Mouse (Mus musculus) frontal cortex, postnatal 25 days (tissue): ENCODE data around the gene Zfyve28.

Experiments
- DNase-seq, 2 experiments: peaks; one replicate each; pipeline ENCODE4 v3.0.0; 2022; ENCODE audit warnings: low spot score in 2 of 2

Zfyve28 gene

GRCm38 (mm10) chr5:34250090-34250489, 38.2 kb downstream of the Zfyve28 start:
- DNase-seq = no peak

- no peak for DNase-seq
Observed at GRCm38 (mm10) chr5:34249132-34249531, 39.1 kb downstream of the Zfyve28 start.

DNA sequence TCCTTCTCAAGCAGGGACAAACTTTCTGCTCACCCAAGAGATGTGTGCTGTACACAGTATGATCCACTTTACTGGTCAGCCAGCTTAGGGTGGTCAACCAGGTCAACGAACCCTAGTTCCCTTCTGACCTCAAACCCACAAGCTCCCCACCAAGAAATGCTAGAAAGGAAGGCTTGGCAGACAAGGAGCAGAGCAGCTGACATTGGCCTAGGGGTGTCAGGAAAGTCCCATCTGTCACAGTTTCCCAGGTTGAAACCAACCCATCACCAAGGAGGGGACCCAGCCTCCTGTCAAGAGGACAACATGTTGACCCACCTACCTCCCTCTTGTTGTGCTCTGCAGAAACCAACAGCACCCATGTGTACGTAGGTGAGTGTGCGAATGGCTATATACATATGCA, 41.8 kb downstream of the Zfyve28 start:
- DNase-seq = no peak

DNA sequence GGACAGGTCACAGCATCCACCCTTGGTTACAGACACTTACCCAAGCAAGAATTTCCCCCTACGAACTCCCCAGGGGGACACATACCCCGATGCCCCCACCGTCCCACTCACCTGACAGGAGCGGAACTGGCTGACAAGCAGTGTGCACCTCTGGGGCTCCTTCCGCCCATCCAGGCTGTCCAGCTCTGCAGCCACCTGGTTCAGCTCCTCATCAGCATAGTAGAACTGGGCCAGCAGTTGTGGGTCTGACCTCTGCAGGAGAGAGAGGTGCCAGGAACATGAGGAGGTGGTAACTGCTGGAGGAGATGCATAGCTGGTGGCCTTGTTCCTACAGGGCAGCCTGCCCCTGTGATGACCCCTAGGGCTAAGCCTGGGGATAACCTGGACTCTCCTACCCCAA, 45.2 kb downstream of the Zfyve28 start:
- DNase-seq = no peak

- peak; percentile 39 to 52 for DNase-seq
Observed at GRCm38 (mm10) chr5:34242224-34242963, 45.9 kb downstream of the Zfyve28 start.

- no peak for DNase-seq
Observed at GRCm38 (mm10) chr5:34238444-34238843, 49.8 kb downstream of the Zfyve28 start.

DNA sequence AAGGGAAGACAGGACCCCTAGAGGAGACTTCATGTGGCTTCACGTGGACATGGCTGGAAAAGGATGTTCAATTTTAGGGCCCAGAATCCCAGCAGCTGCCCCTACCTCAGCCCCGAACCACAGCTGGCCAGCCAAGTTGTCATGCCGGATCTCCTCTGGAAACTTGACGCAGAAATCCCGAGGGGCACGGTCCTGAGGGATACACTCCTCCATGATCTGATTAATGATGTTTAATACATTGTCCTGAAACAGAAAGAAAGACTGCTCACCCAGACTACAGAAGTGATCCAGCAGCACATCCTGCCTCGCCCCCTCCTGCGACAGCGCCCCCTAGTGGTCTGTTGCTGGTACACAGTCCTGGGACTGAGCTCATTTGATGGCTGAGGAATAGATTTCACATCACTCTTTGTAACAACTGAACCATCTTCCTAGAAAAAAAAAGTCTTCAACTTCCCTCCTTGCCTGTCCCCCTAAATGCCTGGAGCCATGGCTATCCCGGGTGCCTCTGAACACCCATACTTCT, 52.3 kb downstream of the Zfyve28 start:
- no peak for DNase-seq

DNA sequence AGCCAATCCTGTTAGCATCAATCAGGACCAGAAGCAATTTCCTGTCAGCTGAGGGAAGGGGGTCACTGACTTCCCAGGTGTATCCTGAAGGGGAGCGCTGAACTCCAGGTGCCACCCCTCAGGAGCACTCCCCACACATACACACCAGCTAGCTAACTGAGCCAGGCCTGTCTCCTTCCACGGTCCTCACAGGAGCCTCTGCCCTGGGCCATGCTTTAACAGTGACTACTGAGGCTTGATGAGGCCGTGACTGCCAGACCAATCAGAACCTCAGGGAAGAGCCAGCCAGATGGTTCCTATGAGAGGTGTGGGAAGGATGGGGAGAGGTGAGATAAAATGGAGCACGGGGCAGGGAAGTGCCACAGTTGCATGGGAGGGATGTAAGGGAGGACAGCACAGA, 53.2 kb downstream of the Zfyve28 start:
- DNase-seq = no peak

DNA sequence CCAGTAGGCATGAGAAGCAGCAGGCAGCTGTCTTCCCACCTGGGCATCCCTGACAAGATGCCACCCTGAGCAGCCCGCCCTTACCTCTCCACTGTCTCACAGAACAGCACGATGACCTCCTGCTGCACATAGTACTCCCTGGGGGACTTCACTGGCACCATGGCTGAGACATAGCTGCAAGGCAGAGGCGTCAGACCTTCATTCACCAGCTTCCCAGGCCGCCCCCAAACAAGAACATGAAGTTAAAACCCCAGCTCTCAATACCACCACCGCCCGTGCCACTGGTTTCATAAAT, 55.1 kb downstream of the Zfyve28 start:
- no peak for DNase-seq

DNA sequence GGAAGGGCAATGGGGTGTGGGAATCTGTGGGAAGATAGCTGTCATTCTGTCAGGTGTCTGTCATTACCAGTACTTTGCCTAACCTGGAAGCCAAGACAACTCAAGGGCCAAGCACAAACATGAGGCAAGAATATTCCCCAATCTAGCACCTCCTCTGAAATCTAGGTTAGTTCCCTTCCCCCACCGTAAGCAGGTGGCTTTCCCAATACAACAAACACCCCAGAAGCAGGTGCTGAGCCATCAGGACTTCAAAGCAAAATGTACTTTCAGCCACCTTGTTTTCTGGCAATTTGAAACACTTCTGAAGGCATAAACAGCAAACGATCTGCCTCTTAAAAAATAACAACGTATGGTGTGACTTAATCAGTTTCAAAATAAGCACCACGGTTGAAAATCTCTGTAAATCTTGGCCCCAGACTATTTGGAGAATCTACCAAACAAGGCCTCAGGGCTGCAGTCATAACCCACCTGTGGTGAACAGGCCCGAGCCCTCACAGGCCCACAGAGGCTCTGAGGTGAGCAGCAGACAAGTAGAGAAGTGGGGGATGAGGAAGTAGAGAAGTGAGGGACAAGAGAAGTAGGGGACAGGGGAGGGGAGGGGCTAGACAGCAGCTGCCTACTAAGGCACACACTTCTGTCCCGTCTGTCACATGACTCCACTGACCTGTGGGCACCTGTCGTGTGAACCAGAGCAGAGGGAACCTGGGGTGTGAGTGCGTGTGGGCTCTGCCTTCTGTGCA, 55.6 kb downstream of the Zfyve28 start:
- DNase-seq = no peak

DNA sequence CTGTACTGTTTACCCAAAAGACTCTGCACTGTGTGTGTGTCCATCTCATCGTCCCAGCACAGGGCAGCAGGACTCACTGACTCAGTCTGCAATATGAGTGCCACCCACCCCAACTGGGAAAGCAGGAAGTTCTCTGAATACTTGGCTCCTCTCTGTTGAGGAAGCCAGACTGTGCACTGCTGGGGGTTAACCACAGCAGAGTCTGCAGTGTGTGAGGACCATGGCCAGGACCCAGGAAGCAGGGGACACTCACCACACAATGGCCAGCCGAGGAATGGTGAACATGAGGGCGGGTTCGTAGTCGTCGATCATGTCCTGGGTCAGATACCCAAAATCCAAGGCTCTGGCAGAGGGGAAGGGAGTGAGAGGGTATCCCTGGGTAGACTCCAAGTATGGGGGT, 56.3 kb downstream of the Zfyve28 start:
- no peak for DNase-seq

GRCm38 (mm10) chr5:34230599-34231485, 57.4 kb downstream of the Zfyve28 start:
- no peak for DNase-seq

GRCm38 (mm10) chr5:34229503-34229902, 58.7 kb downstream of the Zfyve28 start:
- DNase-seq = no peak

DNA sequence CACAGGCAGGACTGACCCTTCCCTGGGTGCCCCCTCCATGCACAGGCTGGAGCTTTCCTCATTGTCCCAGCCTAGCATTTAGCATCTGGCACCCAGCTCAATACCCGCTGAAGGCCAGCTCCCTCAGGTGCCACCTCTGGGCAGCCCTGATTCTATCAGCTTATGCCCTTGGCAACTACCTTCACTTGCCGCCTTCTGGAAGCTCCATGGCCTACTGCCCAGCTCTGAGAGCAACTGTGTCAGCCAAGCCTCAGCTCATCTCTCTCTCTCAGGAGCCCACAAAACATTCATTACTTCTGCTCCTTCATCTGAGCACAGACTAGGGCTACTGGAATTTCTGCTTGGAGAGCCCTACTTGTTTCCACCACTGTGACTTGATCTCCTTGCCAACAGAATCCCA, 62.7 kb downstream of the Zfyve28 start:
- no peak for DNase-seq

- DNase-seq = no peak
Observed at GRCm38 (mm10) chr5:34224515-34224914, 63.7 kb downstream of the Zfyve28 start.

- DNase-seq = no peak
Observed at GRCm38 (mm10) chr5:34220001-34220400, 68.2 kb downstream of the Zfyve28 start.

DNA sequence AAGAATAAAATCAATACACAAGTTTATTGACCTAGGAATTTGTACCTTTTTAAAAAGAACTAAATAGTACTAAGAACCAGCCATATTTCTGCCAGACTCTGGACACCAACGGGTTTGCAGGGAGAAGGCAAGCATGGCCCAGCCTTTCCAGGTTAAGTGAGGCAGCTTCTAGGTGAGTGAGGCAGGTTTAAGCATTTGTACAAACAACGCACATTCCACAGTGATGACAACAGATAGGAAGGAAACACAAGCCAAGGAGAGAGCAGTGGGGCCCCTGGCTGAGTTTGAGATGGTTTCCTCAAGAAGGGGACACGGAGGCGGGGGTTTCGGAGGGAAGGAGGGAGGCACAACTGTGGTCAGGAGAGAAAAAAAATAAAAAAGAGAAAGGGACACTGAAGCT, 69.6 kb downstream of the Zfyve28 start:
- DNase-seq = no peak

GRCm38 (mm10) chr5:34217756-34218155, 70.5 kb downstream of the Zfyve28 start:
- no peak for DNase-seq

GRCm38 (mm10) chr5:34216025-34216424, 72.2 kb downstream of the Zfyve28 start:
- DNase-seq = no peak

DNA sequence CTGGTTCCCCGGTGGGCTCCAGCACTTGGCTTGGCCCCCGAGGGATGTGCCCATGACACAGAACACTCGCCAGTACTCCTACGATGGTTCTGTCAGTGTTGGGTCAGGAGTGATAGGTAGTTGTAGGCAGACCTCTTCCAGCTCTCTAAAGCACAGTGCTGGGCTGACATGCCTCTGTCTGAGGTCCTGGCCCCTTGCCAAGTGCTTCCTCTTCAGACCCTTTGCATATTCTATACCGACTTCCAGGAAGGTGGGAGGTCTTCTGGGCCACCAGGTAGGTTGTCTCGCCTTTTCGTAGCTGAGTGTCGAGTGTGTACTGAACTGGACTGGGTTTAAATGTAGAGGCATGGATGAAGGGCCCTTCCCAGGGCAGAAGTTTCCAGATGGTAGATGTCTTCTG, 74.6 kb downstream of the Zfyve28 start:
- DNase-seq = no peak

- DNase-seq = peak in 1 of 2 experiments; percentile 69
Observed at GRCm38 (mm10) chr5:34210279-34210678, 78.0 kb downstream of the Zfyve28 start.

DNA sequence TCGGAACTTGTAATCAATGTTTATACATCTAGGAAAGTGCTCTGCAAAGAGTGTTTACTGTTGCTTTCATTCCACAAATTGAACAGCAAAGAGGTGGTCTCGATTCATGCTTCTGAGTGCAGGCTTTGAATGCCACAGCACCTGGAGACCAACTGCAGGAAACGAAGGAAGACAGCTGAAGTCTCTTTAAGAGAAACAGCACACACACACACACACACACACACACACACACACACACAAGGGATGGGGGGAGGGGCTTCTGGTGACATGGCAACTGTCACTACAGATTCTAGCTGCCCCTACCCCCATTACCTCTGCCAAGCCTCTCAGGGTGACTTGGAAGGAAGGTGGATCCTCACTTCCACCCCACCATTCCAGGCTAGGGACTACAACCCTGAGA, 80.7 kb downstream of the Zfyve28 start:
- DNase-seq = no peak
